Mouse (Mus musculus): ENCODE measurements around the gene Zpr1.

Zpr1 gene

DNA sequence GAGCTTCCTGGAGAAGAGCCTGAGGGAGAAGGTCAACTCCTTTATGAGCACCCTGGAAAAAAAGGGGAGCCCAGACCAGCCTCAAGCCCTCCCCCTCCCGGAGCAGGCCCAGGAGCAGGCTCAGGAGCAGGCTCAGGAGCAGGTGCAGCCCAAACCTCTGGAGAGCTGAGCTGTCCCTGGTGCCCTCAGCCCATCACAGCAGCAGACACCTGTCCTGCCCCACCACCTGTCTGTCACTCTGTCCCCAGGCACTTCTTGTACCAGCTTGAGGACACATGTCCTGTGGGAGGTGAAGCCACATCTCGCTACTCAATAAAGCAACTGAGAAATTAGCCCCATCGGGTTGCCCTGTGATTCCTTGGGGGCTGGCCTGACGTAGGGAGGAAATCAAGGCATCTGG lies 29.7 kb upstream of the Zpr1 start:
- Histone ChIP-seq H3K36me3 (ENCODE audit: control insufficient read depth, insufficient read depth, low read length, poor library complexity, severe bottlenecking) (no peaks in the 10 kb centered on the region), H3K27me3 (ENCODE audit: control insufficient read depth, insufficient read depth, low read length, poor library complexity, severe bottlenecking) (no peaks in the 10 kb centered on the region)
- no peak for DNase-seq (ENCODE audit: low read depth, low spot score)

- H3K27me3 ChIP-seq (ENCODE audit: control insufficient read depth, insufficient read depth, low read length, poor library complexity, severe bottlenecking) = no peaks in the 10 kb centered on the region
- H3K36me3 ChIP-seq (ENCODE audit: control insufficient read depth, insufficient read depth, low read length, poor library complexity, severe bottlenecking) = no peaks in the 10 kb centered on the region
- DNase-seq (ENCODE audit: low read depth, low spot score) = no peak
These were observed 29.3 kb upstream of the Zpr1 start for GRCm38 (mm10) chr9:46243584-46243983.

DNA sequence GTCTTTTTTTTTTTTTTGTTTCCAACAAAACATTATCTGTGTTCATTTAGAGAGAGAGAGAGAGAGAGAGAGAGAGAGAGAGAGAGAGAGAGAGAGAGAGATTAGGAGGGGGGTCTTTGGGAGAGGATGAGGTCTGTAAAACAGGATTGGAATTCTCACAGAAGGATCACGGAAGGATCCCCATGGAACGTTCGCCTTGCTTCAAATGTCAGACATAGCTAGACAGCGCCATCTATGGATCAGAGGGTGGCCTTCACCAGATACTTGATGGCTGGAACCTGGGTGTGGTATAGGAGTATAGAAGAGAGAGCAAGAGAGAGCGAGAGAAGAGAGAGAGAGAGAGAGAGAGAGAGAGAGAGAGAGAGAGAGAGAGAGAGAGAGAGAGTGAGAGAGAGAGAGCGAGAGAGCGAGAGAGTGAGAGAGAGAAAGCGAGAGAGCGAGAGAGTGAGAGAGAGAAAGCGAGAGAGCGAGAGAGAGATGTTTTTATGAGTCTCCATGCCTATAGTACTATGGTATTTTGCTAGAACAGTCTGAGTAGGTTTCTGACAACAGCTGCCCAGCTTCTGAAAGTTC lies 26.0 kb upstream of the Zpr1 start:
- DNase-seq (ENCODE audit: low read depth, low spot score) = peak; percentile 72
- Histone ChIP-seq H3K27me3 (ENCODE audit: control insufficient read depth, insufficient read depth, low read length, poor library complexity, severe bottlenecking) (no peaks in the 10 kb centered on the region), H3K36me3 (ENCODE audit: control insufficient read depth, insufficient read depth, low read length, poor library complexity, severe bottlenecking) (no peaks in the 10 kb centered on the region)

- H3K36me3 ChIP-seq (ENCODE audit: control insufficient read depth, insufficient read depth, low read length, poor library complexity, severe bottlenecking) = no peaks in the 10 kb centered on the region
- no peaks in the 10 kb centered on the region for H3K27me3 ChIP-seq (ENCODE audit: control insufficient read depth, insufficient read depth, low read length, poor library complexity, severe bottlenecking)
- DNase-seq (ENCODE audit: low read depth, low spot score) = no peak
These were observed 16.7 kb upstream of the Zpr1 start for GRCm38 (mm10) chr9:46256177-46256576.

GRCm38 (mm10) chr9:46256658-46257385 lies 16.0 kb upstream of the Zpr1 start:
- no peak for DNase-seq (ENCODE audit: low read depth, low spot score)
- Histone ChIP-seq H3K27me3 (ENCODE audit: control insufficient read depth, insufficient read depth, low read length, poor library complexity, severe bottlenecking) (no peaks in the 10 kb centered on the region), H3K36me3 (ENCODE audit: control insufficient read depth, insufficient read depth, low read length, poor library complexity, severe bottlenecking) (no peaks in the 10 kb centered on the region)

DNA sequence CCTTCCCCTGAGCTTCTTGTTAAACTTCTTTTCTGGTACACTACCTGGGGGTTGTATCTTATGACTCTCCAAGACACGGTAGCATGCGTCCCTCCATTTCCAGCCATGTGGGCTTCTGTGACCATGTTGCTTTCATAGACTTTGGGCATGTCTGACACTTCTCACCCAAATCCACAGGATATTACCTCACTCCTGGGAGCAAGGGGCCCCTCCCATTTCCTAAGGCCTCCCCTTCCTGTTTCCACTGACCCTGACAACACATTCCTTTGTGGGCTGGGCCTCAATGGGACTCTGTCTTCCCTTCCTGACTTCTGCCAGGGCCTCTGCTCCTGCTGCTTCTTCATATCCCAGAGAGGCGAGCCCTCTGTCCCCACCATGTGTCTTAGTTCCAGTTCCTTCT lies 15.3 kb upstream of the Zpr1 start:
- H3K27me3 ChIP-seq (ENCODE audit: control insufficient read depth, insufficient read depth, low read length, poor library complexity, severe bottlenecking) = no peaks in the 10 kb centered on the region
- no peak for DNase-seq (ENCODE audit: low read depth, low spot score)
- no peaks in the 10 kb centered on the region for H3K36me3 ChIP-seq (ENCODE audit: control insufficient read depth, insufficient read depth, low read length, poor library complexity, severe bottlenecking)

DNA sequence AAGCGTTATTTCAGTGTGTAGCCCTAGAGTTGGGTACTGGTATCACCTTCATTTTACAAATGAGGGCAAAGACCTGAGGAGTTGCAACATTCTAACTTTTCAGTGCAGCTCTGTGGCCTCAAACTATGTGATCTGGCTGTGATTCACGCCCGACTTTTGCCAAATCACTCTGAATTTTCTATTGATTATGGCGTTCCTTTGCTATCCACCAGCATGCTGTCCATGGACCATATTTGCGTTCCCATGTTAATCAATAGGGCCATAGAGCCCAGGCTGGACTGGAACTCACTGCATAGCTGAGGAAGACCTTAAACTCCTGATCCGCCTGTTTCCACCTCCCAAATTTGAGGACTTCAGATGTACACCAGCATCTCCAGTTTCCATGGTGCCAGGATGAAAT lies 13.8 kb upstream of the Zpr1 start:
- DNase-seq (ENCODE audit: low read depth, low spot score) = no peak
- no peaks in the 10 kb centered on the region for H3K36me3 ChIP-seq (ENCODE audit: control insufficient read depth, insufficient read depth, low read length, poor library complexity, severe bottlenecking)
- H3K27me3 ChIP-seq (ENCODE audit: control insufficient read depth, insufficient read depth, low read length, poor library complexity, severe bottlenecking) = no peaks in the 10 kb centered on the region

DNA sequence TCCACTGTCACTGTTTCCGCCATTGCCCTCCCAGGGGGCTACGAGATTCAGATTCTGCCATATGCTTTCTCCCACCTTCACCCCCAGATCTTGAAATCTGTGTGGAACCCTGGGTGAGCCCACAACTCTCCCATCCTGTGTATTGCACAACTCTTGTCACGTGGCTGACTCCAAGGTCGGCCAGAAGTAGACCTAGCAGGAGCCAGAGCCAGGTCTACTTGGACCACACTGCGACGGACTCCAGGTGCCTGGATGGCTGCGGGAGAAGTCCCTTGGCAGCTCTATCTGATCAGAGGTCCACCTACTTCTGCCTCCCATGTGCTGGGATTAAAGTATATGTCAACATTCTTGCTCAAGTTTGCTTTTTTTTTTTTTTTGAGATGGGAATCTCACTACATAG lies 11.7 kb upstream of the Zpr1 start:
- no peaks in the 10 kb centered on the region for H3K36me3 ChIP-seq (ENCODE audit: control insufficient read depth, insufficient read depth, low read length, poor library complexity, severe bottlenecking)

GRCm38 (mm10) chr9:46268343-46268873 lies 4.5 kb upstream of the Zpr1 start, which contains the start of gene Apoa5:
TSS of gene Apoa5 (plus strand) at chr9:46268633.
- Histone ChIP-seq H3K36me3 (ENCODE audit: control insufficient read depth, insufficient read depth, low read length, poor library complexity, severe bottlenecking) (no peaks in the 10 kb centered on the region), H3K27me3 (ENCODE audit: control insufficient read depth, insufficient read depth, low read length, poor library complexity, severe bottlenecking) (peaks cover 2% of the 10 kb centered on the region; the same call in 1 of the 2 replicates)
- no peak for DNase-seq (ENCODE audit: low read depth, low spot score)

More for the DNA sequence above, 11.7 kb upstream of the Zpr1 start:
- no peaks in the 10 kb centered on the region for H3K27me3 ChIP-seq (ENCODE audit: control insufficient read depth, insufficient read depth, low read length, poor library complexity, severe bottlenecking)
- DNase-seq (ENCODE audit: low read depth, low spot score) = no peak

DNA sequence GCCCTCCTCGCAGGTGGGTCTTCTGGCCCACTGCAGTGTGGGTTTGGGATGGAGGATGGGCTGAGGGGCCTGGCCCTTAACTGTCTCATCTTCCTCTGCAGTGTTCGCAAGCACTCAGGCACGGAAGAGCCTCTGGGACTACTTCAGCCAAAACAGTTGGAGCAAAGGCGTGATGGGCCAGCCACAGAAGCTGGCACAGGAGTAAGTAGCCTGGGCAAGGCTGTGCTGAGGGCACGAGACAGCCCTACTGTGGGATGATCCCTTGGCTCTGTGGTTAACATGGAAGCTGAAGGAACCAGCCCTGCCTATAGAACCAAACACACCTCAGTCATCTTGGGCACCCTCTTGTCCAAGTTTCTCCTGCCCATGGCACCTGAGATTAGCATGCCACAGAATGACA lies 3.7 kb upstream of the Zpr1 start:
- no peaks in the 10 kb centered on the region for H3K36me3 ChIP-seq (ENCODE audit: control insufficient read depth, insufficient read depth, low read length, poor library complexity, severe bottlenecking)
- DNase-seq (ENCODE audit: low read depth, low spot score) = no peak
- H3K27me3 ChIP-seq (ENCODE audit: control insufficient read depth, insufficient read depth, low read length, poor library complexity, severe bottlenecking) = peaks cover 2% of the 10 kb centered on the region; the same call in 1 of the 2 replicates

- no peak for DNase-seq (ENCODE audit: low read depth, low spot score)
- H3K36me3 ChIP-seq (ENCODE audit: control insufficient read depth, insufficient read depth, low read length, poor library complexity, severe bottlenecking) = peaks cover 4% of the 10 kb centered on the region; the same call in 1 of the 2 replicates
- peaks cover 2% of the 10 kb centered on the region; the same call in 1 of the 2 replicates for H3K27me3 ChIP-seq (ENCODE audit: control insufficient read depth, insufficient read depth, low read length, poor library complexity, severe bottlenecking)
These were observed 2.1 kb upstream of the Zpr1 start for GRCm38 (mm10) chr9:46270782-46271181.

- H3K36me3 ChIP-seq (ENCODE audit: control insufficient read depth, insufficient read depth, low read length, poor library complexity, severe bottlenecking) = peaks cover 7% of the 10 kb centered on the region
- peaks cover 2% of the 10 kb centered on the region; the same call in 1 of the 2 replicates for H3K27me3 ChIP-seq (ENCODE audit: control insufficient read depth, insufficient read depth, low read length, poor library complexity, severe bottlenecking)
- DNase-seq (ENCODE audit: low read depth, low spot score) = no peak
These were observed 794 bp upstream of the Zpr1 start for GRCm38 (mm10) chr9:46272070-46272469.

DNA sequence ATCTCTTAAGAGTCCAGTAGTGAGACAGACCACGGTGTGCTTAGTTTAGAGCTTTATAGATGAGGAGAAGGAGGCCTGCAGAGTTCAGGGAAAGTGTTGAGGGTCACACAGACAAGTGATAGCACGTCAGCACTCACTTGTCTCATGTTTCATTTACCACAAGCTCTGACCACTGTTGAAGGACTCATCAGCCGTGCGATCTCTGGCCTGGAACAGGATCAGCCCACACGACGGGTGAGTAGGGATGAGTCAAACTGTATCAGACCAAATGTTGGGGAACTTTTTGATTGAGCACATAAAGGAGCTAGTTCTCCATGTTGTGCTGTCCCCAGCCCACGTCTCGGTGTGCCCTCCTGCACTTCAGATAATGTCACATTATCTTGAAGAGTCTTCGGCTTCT lies 1.6 kb downstream of the Zpr1 start:
- DNase-seq (ENCODE audit: low read depth, low spot score) = no peak
- peaks cover 10% of the 10 kb centered on the region for H3K36me3 ChIP-seq (ENCODE audit: control insufficient read depth, insufficient read depth, low read length, poor library complexity, severe bottlenecking)
- H3K27me3 ChIP-seq (ENCODE audit: control insufficient read depth, insufficient read depth, low read length, poor library complexity, severe bottlenecking) = no peaks in the 10 kb centered on the region

DNA sequence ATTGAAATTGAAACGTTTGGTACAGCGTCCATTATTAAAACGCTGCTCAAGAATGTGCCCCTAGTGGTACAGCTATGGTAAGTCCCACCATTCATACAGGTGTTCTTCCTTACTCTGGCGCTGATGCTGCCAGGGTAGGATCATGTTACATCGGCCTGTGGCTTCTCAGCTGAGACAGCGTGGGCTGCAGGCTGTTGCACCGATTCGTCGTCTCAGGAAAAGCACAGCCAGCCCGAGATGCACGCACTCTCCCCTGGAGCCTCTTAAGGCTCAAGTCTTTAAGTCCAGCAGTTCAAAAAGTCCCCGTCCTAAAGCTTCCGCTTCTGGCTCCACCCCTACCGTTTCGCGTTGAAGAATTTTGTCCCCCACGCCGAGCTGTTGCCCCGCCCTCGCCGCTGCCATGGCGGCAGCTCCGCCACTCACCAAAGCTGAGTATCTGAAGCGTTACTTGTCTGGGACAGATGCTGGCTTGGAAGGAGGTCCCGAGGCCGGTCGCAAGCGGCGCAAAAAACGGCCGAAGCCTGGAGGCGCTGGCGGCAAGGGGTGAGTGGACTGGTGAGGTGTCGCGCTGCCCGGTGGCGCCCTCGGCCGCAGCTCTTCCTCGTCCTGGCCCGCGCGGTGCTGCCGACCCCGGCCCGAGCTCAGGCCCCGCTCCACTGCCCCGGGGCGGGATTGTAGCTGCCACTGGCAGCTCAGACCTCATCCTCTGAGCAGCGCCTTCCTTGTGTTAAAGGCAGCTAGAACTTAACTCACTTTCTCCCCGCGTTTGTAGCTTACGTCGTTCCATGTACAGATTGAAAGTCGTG lies 10.0 kb downstream of the Zpr1 start, which contains the start of gene Bud13:
Bud13 (plus strand) TSS at position 378 of the 806 bp plus-strand sequence.
- H3K27me3 ChIP-seq (ENCODE audit: control insufficient read depth, insufficient read depth, low read length, poor library complexity, severe bottlenecking) = no peaks in the 10 kb centered on the region
- H3K36me3 ChIP-seq (ENCODE audit: control insufficient read depth, insufficient read depth, low read length, poor library complexity, severe bottlenecking) = peaks cover 26% of the 10 kb centered on the region
- DNase-seq (ENCODE audit: low read depth, low spot score) = peak; percentile 96

GRCm38 (mm10) chr9:46298381-46298780 lies 25.5 kb downstream of the Zpr1 start:
- peaks cover 8% of the 10 kb centered on the region for H3K36me3 ChIP-seq (ENCODE audit: control insufficient read depth, insufficient read depth, low read length, poor library complexity, severe bottlenecking)
- no peak for DNase-seq (ENCODE audit: low read depth, low spot score)
- H3K27me3 ChIP-seq (ENCODE audit: control insufficient read depth, insufficient read depth, low read length, poor library complexity, severe bottlenecking) = no peaks in the 10 kb centered on the region

Measured in splenic B cell, adult 2 months (primary cell).